Mouse (Mus musculus) midbrain, postnatal 0 days (tissue): ENCODE measurements around the gene Fzd5. TPM values are rescaled to one million over a fixed set of nuclear protein-coding genes. Genes with fewer than 3 reads are reported as not detected.

Source experiments
- ATAC-seq: fragments of 200-750 bp; cut with Nextera tagmentation; 2 replicates; pipeline ENCODE4 v1.8.0; 2017; ENCODE audit warnings: moderate number of reproducible peaks, mild to moderate bottlenecking, moderate TSS enrichment, moderate library complexity; ENCODE audit not compliant: low FRiP score
- DNase-seq: peaks from one replicate; pipeline ENCODE4 v3.0.0-alpha.2; 2015; ENCODE audit warnings: low spot score
- H3K27ac ChIP-seq: fragments of 300-500 bp; sonication (generic); 2 replicates; pipeline ENCODE4 v1.5.1; 2014; ENCODE audit warnings: low read depth, mild to moderate bottlenecking, low read length, mixed read lengths
- H3K27me3 ChIP-seq: fragments of 300-500 bp; sonication (generic); 2 replicates; pipeline ENCODE4 v1.6.1; 2014; ENCODE audit warnings: low read length, control low read depth, mixed read lengths; ENCODE audit not compliant: insufficient read depth
- H3K36me3 ChIP-seq: fragments of 300-500 bp; sonication (generic); 2 replicates; pipeline ENCODE4 v1.6.1; 2014; ENCODE audit warnings: low read length, control low read depth, mixed read lengths; ENCODE audit not compliant: insufficient read depth
- H3K4me1 ChIP-seq: fragments of 300-500 bp; sonication (generic); 2 replicates; pipeline ENCODE4 v1.6.1; 2014; ENCODE audit warnings: mild to moderate bottlenecking, control low read depth, antibody characterized with exemption, low read length, mixed read lengths; ENCODE audit not compliant: insufficient read depth
- H3K4me2 ChIP-seq: fragments of 300-500 bp; sonication (generic); 2 replicates; pipeline ENCODE4 v1.6.1; 2014; ENCODE audit warnings: low read depth, mild to moderate bottlenecking, low read length, mixed read lengths; ENCODE audit not compliant: poor library complexity, severe bottlenecking
- H3K4me3 ChIP-seq: fragments of 300-500 bp; sonication (generic); 2 replicates; pipeline ENCODE4 v1.5.1; 2014; ENCODE audit warnings: low read depth, mild to moderate bottlenecking, low read length, moderate library complexity
- H3K9ac ChIP-seq: fragments of 300-500 bp; sonication (generic); replicated peaks from 2 replicates; pipeline ENCODE4 v1.6.1; 2014; ENCODE audit warnings: mild to moderate bottlenecking, low read length, moderate library complexity, mixed read lengths; ENCODE audit not compliant: poor library complexity, severe bottlenecking
- H3K9me3 ChIP-seq: fragments of 300-500 bp; sonication (generic); 2 replicates; pipeline ENCODE4 v1.6.1; 2016; ENCODE audit warnings: low read length, control low read depth
- CTCF ChIP-seq: IDR thresholded peaks from 2 replicates; pipeline ENCODE4 v1.5.1; 2016; ENCODE audit warnings: antibody characterized with exemption, mild to moderate bottlenecking
- WGBS: fragments of 180-500 bp; shearing (Covaris S2); extraction: QIAGEN DNeasy Blood & Tissue Kit; methylation state at CpG from one replicate; pipeline ENCODE4 v1.1.7; 2014; 5-methylcytosine and 5-hydroxymethylcytosine counted together
- polyA plus RNA-seq: library from polyadenylated mRNA; unstranded; fragments of >200 nt; fragmentation: Nextera tagmentation; extraction: Ambion mirVana; gene quantifications from 2 replicates; pipeline ENCODE4 v1.2.1, GENCODE M21; 2015
- total RNA-seq: library from RNA; depleted of rRNA; stranded (reverse); fragments of >200 nt; gene quantifications from 2 replicates; pipeline ENCODE4 v1.2.3, GENCODE M21; 2014; rRNA removed

Gene Fzd5
- total and polyA plus RNA-seq, 2 experiments from 2014 or later: 0.86 to 1.8 TPM

GRCm38 (mm10) chr1:64683039-64683438 is 54.5 kb downstream of the Fzd5 start:
- H3K9me3 ChIP-seq: no peaks in the 10 kb centered on the region
- no peaks in the 10 kb centered on the region for H3K27me3 ChIP-seq
- no peak overlapping the region for H3K9ac ChIP-seq
- ATAC-seq: no peak
- no peak for DNase-seq
- no peak overlapping the region for H3K4me2 ChIP-seq
- H3K36me3 ChIP-seq: no peaks in the 10 kb centered on the region
- WGBS: 93% methylated on average over 3 of the region's 3 CpGs
- H3K27ac ChIP-seq: no peak overlapping the region
- H3K4me3 ChIP-seq: no peak overlapping the region
- no peaks in the 10 kb centered on the region for H3K4me1 ChIP-seq
- TF ChIP-seq CTCF: no peak

DNA sequence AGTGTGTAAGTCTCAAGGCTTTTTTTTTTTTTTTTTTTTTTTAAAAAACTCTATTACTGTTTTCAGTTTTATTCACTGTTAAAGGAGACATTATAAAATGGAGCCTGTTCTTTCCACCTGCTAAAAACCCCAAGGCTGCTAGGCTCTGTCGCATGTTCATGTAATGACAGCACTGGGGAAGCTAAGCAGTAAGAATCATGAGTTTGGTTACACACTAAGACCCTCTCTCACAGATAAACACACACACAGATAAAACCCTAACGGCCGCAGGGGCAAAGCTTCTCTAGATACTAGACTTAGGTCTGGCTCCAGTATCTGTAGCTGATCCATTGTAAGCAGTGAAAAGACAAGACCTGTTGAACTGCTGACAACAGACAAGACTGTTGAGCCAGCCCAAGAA is 56.1 kb downstream of the Fzd5 start:
- Histone ChIP-seq H3K27ac (no peak overlapping the region), H3K27me3 (no peaks in the 10 kb centered on the region), H3K4me1 (no peaks in the 10 kb centered on the region), H3K4me3 (no peak overlapping the region), H3K4me2 (no peak overlapping the region), H3K9ac (no peak overlapping the region), H3K36me3 (no peaks in the 10 kb centered on the region), H3K9me3 (no peaks in the 10 kb centered on the region)
- 100% methylated on average over 3 of the region's 3 CpGs for WGBS
- ATAC-seq (no peak), DNase-seq (no peak)
- no peak for TF ChIP-seq CTCF

Other genes starting within 250 kb of the Fzd5 start
- 45.1 and 52.9 TPM in 2 replicates for gene Creb1, start 205.1 kb downstream of the Fzd5 start, total RNA-seq
- gene Creb1, start 205.1 kb downstream of the Fzd5 start, polyA plus RNA-seq: 10.3 and 11.8 TPM in 2 replicates
- 9.4 and 12.1 TPM in 2 replicates for gene Mettl21a, start 120.5 kb downstream of the Fzd5 start, total RNA-seq
- gene Mettl21a, start 120.5 kb downstream of the Fzd5 start, polyA plus RNA-seq: 10.8 and 13.3 TPM in 2 replicates
- 14.6 and 36.6 TPM in 2 replicates for gene Ccnyl1, start 47.3 kb downstream of the Fzd5 start, total RNA-seq
- 2.9 and 4.1 TPM in 2 replicates for gene Ccnyl1, start 47.3 kb downstream of the Fzd5 start, polyA plus RNA-seq
- 14.6 and 21.9 TPM in 2 replicates for gene Plekhm3, start 219.1 kb upstream of the Fzd5 start, total RNA-seq
- 5.6 and 5.9 TPM in 2 replicates for gene Plekhm3, start 219.1 kb upstream of the Fzd5 start, polyA plus RNA-seq